Mouse (Mus musculus) olfactory bulb, adult 2 months (tissue): ENCODE results near the gene Gm614.

Experiments used
- CTCF ChIP-seq: fragments of 200-500 bp; IDR thresholded peaks from 2 replicates; pipeline ENCODE4 v1.5.1; 2012; ENCODE audit warnings: low read depth, mild to moderate bottlenecking, low read length, moderate library complexity; ENCODE audit not compliant: insufficient read depth
- POLR2A ChIP-seq: fragments of 200-500 bp; IDR thresholded peaks from 2 replicates; pipeline ENCODE4 v1.6.1; 2012; ENCODE audit warnings: mild to moderate bottlenecking, low read depth, low read length, moderate library complexity; ENCODE audit not compliant: insufficient read depth

- no peak for TF ChIP-seq CTCF
- no peak for TF ChIP-seq POLR2A
Observed at GRCm38 (mm10) chrX:101300427-101301030, 36.7 kb upstream of the Gm614 start.
